Mouse (Mus musculus) right cerebral cortex, adult 18-20 months (tissue): Measurements from ENCODE around the gene Sirt5.

Experiments
- DNase-seq: peaks from one replicate; pipeline ENCODE4 v3.0.0; 2022; ENCODE audit warnings: mixed read lengths

Gene Sirt5

DNA sequence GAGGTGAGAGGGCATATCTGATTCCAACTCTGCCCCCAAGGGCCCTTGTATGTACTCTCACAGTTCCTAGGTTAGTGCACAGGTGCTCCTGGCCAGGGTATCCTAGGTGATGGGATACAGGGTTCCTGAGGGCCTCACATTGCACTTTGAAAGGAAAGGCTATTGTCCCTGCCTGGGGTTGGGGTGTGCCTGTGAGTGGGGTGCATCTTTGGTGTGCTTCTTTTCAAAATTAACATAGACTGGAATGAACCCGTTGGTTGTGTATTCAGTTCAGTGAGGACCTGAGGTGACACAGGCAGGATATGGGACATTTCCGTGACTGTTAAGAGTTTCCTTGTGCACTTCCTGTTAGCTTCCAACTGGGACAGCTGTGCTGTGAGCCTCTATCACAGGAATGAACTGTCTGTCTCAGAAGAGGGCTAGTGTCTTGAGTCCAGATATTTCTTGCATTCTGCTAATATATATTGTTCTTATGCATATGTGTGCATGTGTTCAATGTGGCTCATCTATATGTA is 9.7 kb downstream of the Sirt5 start:
- DNase-seq: no peak

GRCm38 (mm10) chr13:43379989-43380388 is 14.7 kb downstream of the Sirt5 start:
- DNase-seq: no peak

- DNase-seq: no peak
These were observed 20.0 kb downstream of the Sirt5 start for GRCm38 (mm10) chr13:43385321-43385720.

- no peak for DNase-seq
These were observed 32.5 kb downstream of the Sirt5 start for GRCm38 (mm10) chr13:43397700-43398296.

GRCm38 (mm10) chr13:43398297-43399080 is 33.2 kb downstream of the Sirt5 start, which contains the start of gene Nol7:
Gene Nol7, plus strand, starts transcription at chr13:43398390.
- DNase-seq: peak; percentile 96

- DNase-seq: no peak
These were observed 34.3 kb downstream of the Sirt5 start for GRCm38 (mm10) chr13:43399576-43399975.

GRCm38 (mm10) chr13:43412311-43412710 is 47.0 kb downstream of the Sirt5 start:
- peak; percentile 31 for DNase-seq

GRCm38 (mm10) chr13:43413611-43414010 is 48.3 kb downstream of the Sirt5 start:
- no peak for DNase-seq

- DNase-seq: no peak
These were observed 50.0 kb downstream of the Sirt5 start for GRCm38 (mm10) chr13:43415249-43415648.

DNA sequence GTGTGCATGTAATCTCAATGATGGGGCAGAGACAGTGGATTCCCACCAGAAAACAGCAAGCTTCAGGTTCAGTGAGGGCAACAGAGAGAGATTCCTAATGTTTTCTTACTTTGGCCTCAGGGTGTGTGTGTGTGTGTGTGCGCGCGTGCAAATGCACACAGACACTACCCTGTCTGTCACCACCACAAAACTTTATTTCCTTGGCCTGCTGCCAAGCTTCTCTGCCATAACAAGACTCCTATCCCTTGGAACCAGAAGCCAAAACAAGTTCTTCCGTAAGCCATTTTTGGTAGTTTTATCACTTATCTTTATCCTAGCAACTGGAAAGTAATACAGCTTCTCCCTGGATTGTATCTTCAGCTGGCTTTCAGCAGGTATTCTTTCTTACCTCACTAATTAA is 63.1 kb downstream of the Sirt5 start:
- no peak for DNase-seq

DNA sequence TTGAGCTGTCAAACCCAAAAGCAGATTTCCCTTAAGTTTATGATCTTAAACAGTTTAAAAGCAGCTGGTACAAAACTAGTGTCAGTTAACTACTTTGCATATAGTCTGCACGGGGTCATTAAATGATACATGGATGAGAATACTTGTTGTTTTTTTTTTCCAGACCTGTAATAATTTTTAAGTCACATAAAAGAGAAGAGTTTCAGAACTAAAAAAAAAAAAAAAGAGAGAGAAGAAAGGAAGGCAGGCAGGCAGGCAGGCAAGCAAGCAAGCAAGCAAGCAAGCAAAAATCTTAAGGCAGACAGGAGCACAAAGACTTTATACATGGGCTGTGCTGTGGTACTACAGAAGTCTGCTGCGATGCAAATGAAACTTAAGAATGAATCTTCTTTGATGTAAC is 68.1 kb downstream of the Sirt5 start:
- DNase-seq: no peak

GRCm38 (mm10) chr13:43440376-43440775 is 75.1 kb downstream of the Sirt5 start:
- DNase-seq: no peak

DNA sequence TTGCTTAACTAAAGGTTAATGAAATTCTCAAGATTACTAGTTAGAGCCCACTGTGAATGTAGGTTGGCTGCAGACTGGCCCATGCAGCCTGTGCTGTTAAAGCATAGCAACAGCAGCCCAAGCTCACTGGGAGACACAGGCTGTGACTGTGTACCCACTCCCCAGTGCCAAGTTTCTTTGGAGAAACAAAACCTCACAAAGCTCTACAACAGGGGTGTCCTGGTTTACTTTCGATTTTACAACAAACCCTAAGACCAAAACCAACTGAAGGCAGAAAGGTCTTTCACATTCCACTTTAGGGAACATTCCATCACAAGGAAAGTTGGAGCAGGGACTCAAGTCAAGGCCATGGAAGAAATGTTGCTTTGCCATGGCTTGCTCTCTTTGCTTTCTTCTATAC is 77.3 kb downstream of the Sirt5 start:
- no peak for DNase-seq

DNA sequence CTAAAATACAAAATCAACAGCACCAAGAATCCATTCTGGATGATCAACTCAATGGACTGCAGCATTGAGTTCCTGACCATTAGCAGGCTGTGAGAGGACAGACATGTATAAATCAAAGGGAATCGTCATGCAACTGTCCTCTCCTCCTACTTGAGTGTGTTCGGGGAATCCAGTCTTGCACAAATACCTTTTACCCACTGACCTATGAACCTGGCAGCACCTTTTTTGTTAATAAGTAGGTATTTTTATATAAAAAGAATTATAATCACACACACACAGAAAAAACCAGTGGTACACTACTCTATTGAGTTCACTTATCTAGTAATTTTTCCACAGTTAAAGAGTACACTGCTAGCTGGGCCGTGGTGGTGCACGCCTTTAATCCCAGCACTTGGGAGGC is 78.4 kb downstream of the Sirt5 start:
- DNase-seq: no peak

GRCm38 (mm10) chr13:43444717-43445116 is 79.4 kb downstream of the Sirt5 start:
- DNase-seq: no peak
